Mouse (Mus musculus) limb, embryonic 12.5 days (tissue): ENCODE measurements at regions not wholly inside any gene's neighbourhood (a gene's known extent, or its start where the extent isn't known, plus 50 kb on each side); places are given as distances from the start of the nearest gene placed in this dataset.

Source experiments
- ATAC-seq: fragments of 200-750 bp; cut with Nextera tagmentation; 2 replicates; pipeline ENCODE4 v1.8.0; 2017; ENCODE audit warnings: low read depth, moderate TSS enrichment; ENCODE audit not compliant: insufficient number of reproducible peaks, insufficient read depth, low FRiP score, low TSS enrichment
- H3K27ac ChIP-seq: fragments of 300-500 bp; sonication (generic); 2 replicates; pipeline ENCODE4 v1.5.1; 2016; ENCODE audit warnings: mild to moderate bottlenecking, moderate library complexity
- H3K27me3 ChIP-seq: fragments of 300-500 bp; sonication (generic); 2 replicates; pipeline ENCODE4 v1.6.1; 2016; ENCODE audit warnings: mild to moderate bottlenecking, moderate library complexity
- H3K36me3 ChIP-seq: fragments of 300-500 bp; sonication (generic); 2 replicates; pipeline ENCODE4 v1.6.1; 2016; ENCODE audit warnings: mild to moderate bottlenecking, moderate library complexity
- H3K4me1 ChIP-seq: fragments of 300-500 bp; sonication (generic); replicated peaks from 2 replicates; pipeline ENCODE4 v1.6.1; 2016
- H3K4me2 ChIP-seq: fragments of 300-500 bp; sonication (generic); 2 replicates; pipeline ENCODE4 v1.6.1; 2016; ENCODE audit warnings: mild to moderate bottlenecking, moderate library complexity
- H3K4me3 ChIP-seq: fragments of 300-500 bp; sonication (generic); replicated peaks from 2 replicates; pipeline ENCODE4 v1.5.1; 2016; ENCODE audit warnings: mild to moderate bottlenecking
- H3K9ac ChIP-seq: fragments of 300-500 bp; sonication (generic); replicated peaks from 2 replicates; pipeline ENCODE4 v1.6.1; 2016; ENCODE audit warnings: mild to moderate bottlenecking, moderate library complexity
- H3K9me3 ChIP-seq: fragments of 300-500 bp; sonication (generic); 2 replicates; pipeline ENCODE4 v1.6.1; 2016; ENCODE audit warnings: mild to moderate bottlenecking, moderate library complexity
- WGBS: fragments of 180-500 bp; shearing (Covaris S2); methylation state at CpG from one replicate; pipeline ENCODE4 v1.1.7; 2016; 5-methylcytosine and 5-hydroxymethylcytosine counted together

DNA sequence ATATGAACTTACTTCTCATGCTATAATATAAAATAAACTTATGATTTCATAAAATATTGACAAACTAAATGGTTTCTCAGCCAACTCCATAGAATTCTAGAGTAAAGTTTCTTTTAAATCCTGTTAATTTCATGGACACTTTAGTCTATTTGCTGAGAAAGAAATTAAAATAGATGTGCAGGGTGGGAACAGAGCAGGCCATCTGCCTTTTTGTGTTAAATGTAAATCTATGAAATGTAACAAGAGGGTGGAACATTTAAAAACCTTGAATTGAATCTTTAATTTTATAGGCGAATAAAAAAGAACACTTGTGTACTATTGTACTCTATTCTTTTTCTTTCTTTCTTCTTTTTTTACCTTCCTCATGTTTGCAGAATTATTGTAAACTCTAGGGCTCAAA lies 1050.7 kb downstream of the Tbl1xr1 start:
- no peaks in the 10 kb centered on the region for H3K27me3 ChIP-seq
- WGBS, result 94% methylated on average over 1 of the region's 1 CpGs
- ATAC-seq, result no peak

DNA sequence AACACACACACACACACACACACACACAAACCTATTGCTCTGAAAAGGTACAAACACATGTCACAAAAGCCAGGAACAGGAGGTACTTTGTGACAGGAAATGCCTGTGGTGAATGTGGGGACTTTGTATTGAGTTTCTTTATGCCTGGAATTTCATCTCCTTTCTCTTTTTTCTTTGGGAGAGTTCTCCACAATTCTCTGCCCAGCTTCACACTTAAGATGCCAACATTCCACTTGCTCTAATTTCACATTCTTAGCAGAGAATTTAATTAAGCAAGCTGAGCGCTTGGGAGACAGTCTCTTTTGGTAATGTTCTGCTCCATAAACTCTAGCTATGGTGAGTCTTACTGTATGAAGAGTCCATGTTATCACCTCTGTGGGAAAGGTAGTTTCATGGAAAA lies 1059.1 kb downstream of the Tbl1xr1 start:
- Histone ChIP-seq H3K36me3 (no peaks in the 10 kb centered on the region), H3K9me3 (no peaks in the 10 kb centered on the region), H3K4me1 (no peaks in the 10 kb centered on the region), H3K4me2 (no peak overlapping the region), H3K27me3 (no peaks in the 10 kb centered on the region), H3K4me3 (no peak overlapping the region), H3K9ac (no peak overlapping the region), H3K27ac (no peak overlapping the region)
- 68% methylated on average over 1 of the region's 1 CpGs for WGBS
- no peak for ATAC-seq

More for the DNA sequence above, 1050.7 kb downstream of the Tbl1xr1 start:
- Histone ChIP-seq H3K9ac (no peak overlapping the region), H3K27ac (no peak overlapping the region), H3K4me1 (no peaks in the 10 kb centered on the region), H3K4me3 (no peak overlapping the region), H3K4me2 (no peak overlapping the region), H3K36me3 (no peaks in the 10 kb centered on the region), H3K9me3 (no peaks in the 10 kb centered on the region)

DNA sequence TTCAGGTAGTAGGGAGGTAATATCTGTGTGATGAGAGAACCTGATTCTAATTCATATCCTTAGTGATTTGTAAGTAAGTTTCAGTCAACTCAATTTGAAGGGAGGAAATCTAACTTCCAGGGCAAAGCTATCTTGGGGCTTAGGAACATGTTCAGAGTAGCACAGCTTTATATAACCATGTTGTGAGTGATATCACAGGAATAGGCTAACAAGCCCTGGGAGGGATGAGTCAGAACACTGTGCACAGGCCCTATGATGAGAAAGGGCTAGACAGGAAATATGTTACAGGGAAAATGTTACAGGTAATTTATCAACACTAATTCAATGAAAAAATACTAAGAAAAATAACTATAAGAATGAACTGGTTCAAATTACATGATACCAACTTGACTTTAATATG lies 1062.5 kb downstream of the Tbl1xr1 start:
- Histone ChIP-seq H3K27me3 (no peaks in the 10 kb centered on the region), H3K4me3 (no peak overlapping the region), H3K36me3 (no peaks in the 10 kb centered on the region), H3K4me2 (no peak overlapping the region), H3K27ac (no peak overlapping the region), H3K4me1 (no peaks in the 10 kb centered on the region), H3K9me3 (no peaks in the 10 kb centered on the region), H3K9ac (no peak overlapping the region)
- no peak for ATAC-seq

DNA sequence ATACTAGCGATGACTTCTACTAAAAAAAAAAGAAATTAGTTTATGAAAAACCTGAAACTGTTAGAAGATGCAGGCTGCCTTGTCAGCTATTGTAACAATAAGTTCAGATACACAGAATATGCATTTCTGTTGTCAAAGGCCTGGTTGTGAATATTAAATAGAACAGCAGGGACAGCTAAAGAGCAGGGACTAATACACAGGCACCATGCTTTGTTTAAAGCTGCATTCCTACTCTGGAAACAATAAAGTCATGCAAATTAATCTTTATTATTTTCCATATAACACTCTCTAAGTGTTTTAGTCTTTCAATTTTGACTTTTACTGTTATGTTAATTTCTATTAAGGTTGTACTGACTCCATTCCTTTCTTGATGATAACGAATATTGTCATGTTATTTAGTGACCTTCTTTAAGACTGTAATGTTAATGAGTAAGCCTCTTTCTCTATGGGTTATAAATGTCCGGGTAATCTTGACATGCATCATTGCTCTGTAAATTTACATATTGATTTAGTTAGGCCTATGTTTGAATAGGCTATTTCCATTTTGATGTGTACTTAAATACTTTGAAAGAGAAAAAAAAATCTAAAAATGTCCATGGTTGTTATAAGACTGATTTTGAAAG lies 1088.5 kb downstream of the Tbl1xr1 start:
- Histone ChIP-seq H3K27me3 (no peaks in the 10 kb centered on the region), H3K9me3 (no peaks in the 10 kb centered on the region), H3K9ac (no peak overlapping the region), H3K4me1 (no peaks in the 10 kb centered on the region), H3K4me2 (no peak overlapping the region), H3K4me3 (no peak overlapping the region), H3K27ac (no peak overlapping the region), H3K36me3 (no peaks in the 10 kb centered on the region)
- 81% methylated on average over 3 of the region's 3 CpGs for WGBS
- no peak for ATAC-seq

DNA sequence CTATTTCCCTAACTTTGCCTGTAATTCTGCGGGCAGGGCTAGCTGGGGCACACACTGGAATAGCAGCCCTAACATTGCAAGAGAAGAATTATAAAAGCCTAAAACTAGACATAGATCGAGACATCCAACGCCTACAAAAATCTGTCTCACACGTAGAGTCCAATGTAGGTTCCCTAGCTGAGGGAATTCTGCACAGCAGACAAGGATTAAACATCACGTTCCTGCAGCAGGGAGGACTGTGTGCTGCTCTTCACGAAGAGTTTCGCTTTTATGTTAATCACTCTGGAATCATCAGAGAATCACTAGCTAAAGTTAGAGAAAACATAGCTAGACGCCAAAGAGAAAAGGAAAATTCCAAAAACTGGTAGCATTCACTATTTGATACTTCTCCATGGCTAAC lies 1106.9 kb downstream of the Tbl1xr1 start:
- no peak overlapping the region for H3K27ac ChIP-seq
- WGBS, result 93% methylated on average over 8 of the region's 8 CpGs
- 0 out of 2 replicates have a peak, but pooled peaks cover 4% of the 10 kb centered on the region for H3K9me3 ChIP-seq
- no peak overlapping the region for H3K4me3 ChIP-seq
- H3K4me1 ChIP-seq, result no peaks in the 10 kb centered on the region
- H3K36me3 ChIP-seq, result no peaks in the 10 kb centered on the region
- ATAC-seq, result no peak
- H3K27me3 ChIP-seq, result no peaks in the 10 kb centered on the region
- H3K4me2 ChIP-seq, result no peak overlapping the region
- no peak overlapping the region for H3K9ac ChIP-seq

DNA sequence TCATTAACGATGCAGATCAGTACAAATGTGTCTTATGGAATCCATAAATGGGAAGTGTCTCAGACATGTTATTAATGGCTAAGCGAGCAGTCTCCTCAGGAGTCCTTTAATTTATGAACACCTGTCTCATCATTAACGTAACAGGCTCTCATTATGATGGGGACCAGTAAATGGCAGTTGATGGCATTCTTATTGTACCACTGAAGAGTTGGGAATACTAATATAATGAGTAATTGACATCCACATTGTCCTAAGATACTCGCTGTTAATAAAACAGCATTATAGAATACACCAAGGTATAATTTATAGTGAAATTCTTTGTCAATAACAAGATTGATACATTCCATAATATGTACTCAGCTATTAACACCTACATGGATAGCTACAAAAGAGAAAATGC lies 1112.0 kb downstream of the Tbl1xr1 start:
- 73% methylated on average over 4 of the region's 4 CpGs for WGBS
- H3K9me3 ChIP-seq, result no peaks in the 10 kb centered on the region
- H3K4me2 ChIP-seq, result no peak overlapping the region
- H3K4me3 ChIP-seq, result no peak overlapping the region
- no peak overlapping the region for H3K27ac ChIP-seq
- no peaks in the 10 kb centered on the region for H3K4me1 ChIP-seq
- H3K9ac ChIP-seq, result no peak overlapping the region
- H3K27me3 ChIP-seq, result no peaks in the 10 kb centered on the region
- no peak for ATAC-seq
- no peaks in the 10 kb centered on the region for H3K36me3 ChIP-seq

DNA sequence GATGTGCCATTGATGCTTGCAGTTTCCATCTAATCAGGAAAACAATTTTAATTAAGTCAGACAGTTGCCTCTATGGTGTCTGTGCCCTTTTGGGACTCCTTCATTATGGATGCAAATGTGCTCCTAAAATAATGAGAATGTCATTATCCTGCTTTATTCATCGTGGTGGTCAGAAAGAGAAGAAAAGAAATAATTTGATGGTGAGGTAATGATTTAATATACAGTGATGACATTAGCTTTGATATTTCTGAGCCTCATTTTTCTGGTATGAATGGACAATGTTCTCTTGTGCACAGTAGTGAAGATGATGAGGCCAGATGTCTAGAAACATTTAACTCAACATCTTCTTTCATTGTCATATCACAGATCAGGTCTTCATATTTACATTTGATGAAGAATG lies 1123.6 kb downstream of the Tbl1xr1 start:
- 63% methylated on average over 1 of the region's 1 CpGs for WGBS
- Histone ChIP-seq H3K4me1 (no peaks in the 10 kb centered on the region), H3K9ac (no peak overlapping the region), H3K4me3 (no peak overlapping the region), H3K4me2 (no peak overlapping the region), H3K27ac (no peak overlapping the region), H3K9me3 (no peaks in the 10 kb centered on the region), H3K36me3 (no peaks in the 10 kb centered on the region), H3K27me3 (no peaks in the 10 kb centered on the region)
- no peak for ATAC-seq

DNA sequence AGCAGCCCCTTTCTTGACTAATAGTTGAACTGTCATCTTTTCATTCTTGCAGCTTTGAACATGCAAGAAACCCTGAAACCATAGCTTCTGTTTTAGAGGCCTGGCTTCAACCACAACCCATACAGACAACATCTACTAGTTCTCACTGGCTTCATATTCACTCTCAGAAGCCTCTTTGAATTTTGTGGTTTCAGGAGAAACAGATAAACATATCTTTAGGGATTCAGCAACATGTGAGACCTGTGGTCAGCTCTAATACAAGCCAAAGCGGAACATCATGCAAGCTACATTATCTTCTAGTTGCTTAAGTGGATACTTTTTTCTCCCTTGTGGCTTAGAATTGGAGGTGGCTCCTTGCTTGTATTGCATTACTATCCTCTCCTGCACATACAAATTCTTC lies 1138.0 kb downstream of the Tbl1xr1 start:
- Histone ChIP-seq H3K4me1 (no peaks in the 10 kb centered on the region), H3K27ac (no peak overlapping the region), H3K4me2 (no peak overlapping the region), H3K9me3 (no peaks in the 10 kb centered on the region), H3K9ac (no peak overlapping the region), H3K4me3 (no peak overlapping the region), H3K36me3 (no peaks in the 10 kb centered on the region), H3K27me3 (no peaks in the 10 kb centered on the region)
- ATAC-seq, result no peak
- WGBS, result 91% methylated on average over 1 of the region's 1 CpGs

DNA sequence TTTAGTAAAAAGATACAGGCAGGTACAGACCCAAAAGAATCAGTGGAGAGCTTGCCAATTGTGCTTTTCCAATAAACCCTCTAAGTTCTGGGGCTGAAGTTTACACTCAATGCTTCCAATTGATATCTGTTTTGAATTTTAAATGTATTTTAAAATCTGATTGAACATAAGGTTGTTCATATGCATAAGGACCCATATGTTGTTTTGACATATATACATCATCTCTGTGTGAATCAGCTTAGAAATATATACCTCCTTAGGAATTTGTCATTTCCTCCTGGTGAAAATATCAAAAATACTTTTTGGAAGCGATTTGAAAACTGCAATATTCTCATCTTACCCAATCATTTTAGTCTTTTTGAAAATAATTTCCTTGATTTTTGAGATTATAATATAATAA lies 1140.3 kb downstream of the Tbl1xr1 start:
- no peak overlapping the region for H3K9ac ChIP-seq
- no peak for ATAC-seq
- no peak overlapping the region for H3K4me3 ChIP-seq
- H3K4me1 ChIP-seq, result no peaks in the 10 kb centered on the region
- no peak overlapping the region for H3K4me2 ChIP-seq
- no peaks in the 10 kb centered on the region for H3K27me3 ChIP-seq
- WGBS, result 73% methylated on average over 1 of the region's 1 CpGs
- H3K36me3 ChIP-seq, result no peaks in the 10 kb centered on the region
- H3K27ac ChIP-seq, result no peak overlapping the region
- no peaks in the 10 kb centered on the region for H3K9me3 ChIP-seq

DNA sequence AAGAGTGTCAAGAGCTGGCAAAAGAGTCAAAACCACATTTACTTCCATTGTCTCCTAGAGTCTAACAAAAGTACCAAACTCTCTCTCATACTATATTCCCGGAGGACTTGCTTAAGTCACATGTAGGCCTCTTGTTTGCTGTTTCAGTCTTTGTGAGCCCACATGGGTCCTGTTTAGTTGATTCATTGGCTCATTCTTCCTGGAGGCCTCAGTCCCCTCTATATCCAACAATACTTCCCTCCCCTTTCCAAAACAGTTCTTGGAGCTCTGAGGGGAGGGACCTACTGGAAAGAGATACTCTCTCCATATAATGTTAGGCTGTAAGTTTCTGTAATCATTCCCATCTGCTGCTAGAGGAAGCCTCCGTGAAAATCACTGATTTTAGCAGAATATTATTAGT lies 1171.8 kb downstream of the Tbl1xr1 start:
- WGBS, result 74% methylated on average over 2 of the region's 2 CpGs
- ATAC-seq, result no peak
- Histone ChIP-seq H3K9me3 (no peaks in the 10 kb centered on the region), H3K4me2 (no peak overlapping the region), H3K9ac (no peak overlapping the region), H3K4me3 (no peak overlapping the region), H3K27ac (no peak overlapping the region), H3K36me3 (no peaks in the 10 kb centered on the region), H3K27me3 (no peaks in the 10 kb centered on the region), H3K4me1 (no peaks in the 10 kb centered on the region)

DNA sequence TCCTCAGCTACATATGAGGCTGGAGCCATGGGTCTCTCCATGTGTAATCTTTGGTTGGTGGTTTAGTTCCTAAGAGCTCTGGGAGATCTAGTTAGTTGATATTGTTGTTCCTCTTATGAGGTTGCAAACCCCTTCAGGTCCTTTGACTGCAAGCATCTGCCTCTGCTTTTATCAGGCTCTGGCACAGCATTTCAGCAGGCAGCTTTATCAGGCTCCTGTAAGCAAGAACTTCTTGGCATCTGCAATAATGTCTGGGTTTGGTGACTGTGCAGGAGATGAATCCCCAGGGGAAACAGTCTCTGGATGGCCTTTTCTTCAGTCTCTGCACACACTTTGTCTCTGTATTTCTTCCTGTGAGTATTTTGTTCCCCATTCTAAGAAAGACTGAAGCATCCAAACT lies 1175.7 kb downstream of the Tbl1xr1 start:
- Histone ChIP-seq H3K9me3 (no peaks in the 10 kb centered on the region), H3K36me3 (no peaks in the 10 kb centered on the region), H3K4me3 (no peak overlapping the region), H3K27me3 (no peaks in the 10 kb centered on the region), H3K9ac (no peak overlapping the region), H3K27ac (no peak overlapping the region), H3K4me1 (no peaks in the 10 kb centered on the region), H3K4me2 (no peak overlapping the region)
- no peak for ATAC-seq

DNA sequence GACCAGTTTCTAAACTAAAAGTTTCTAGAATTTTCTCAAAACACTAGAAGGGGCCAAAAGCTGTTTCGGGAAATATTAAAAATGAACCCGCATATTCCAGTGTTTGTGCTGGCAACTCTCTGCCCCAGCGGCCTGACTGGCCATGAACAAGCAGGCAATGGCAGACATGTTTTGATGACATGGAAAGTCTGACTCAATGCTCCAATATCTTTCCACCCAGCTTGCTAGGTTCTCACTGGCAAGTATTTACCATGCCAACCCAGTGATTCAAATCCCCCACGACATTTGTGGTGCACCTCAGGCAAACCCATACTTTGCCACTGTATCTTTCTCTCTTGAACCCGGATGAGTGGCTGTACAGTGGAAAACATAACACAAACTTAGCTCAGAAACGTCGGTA lies 1222.4 kb downstream of the Tbl1xr1 start:
- Histone ChIP-seq H3K36me3 (no peaks in the 10 kb centered on the region), H3K27me3 (no peaks in the 10 kb centered on the region), H3K4me1 (no peaks in the 10 kb centered on the region), H3K4me2 (no peak overlapping the region), H3K9ac (no peak overlapping the region), H3K27ac (no peak overlapping the region), H3K4me3 (no peak overlapping the region), H3K9me3 (no peaks in the 10 kb centered on the region)
- WGBS, result 87% methylated on average over 7 of the region's 7 CpGs
- no peak for ATAC-seq
